Mouse (Mus musculus): Measurements from ENCODE around the gene Tut4. TPM values are rescaled to one million over a fixed set of nuclear protein-coding genes. Genes with fewer than 3 reads are reported as not detected.

Gene Tut4
- total and polyA plus RNA-seq, 3 experiments, result 23.5 to 67.4 (median 26.3) TPM

GRCm38 (mm10) chr4:108431561-108431936 is 27.7 kb upstream of the Tut4 start:
- Histone ChIP-seq H3K9ac (ENCODE audit: insufficient read depth, low read depth) (no peak overlapping the region), H3K27ac (ENCODE audit: insufficient read depth, low read depth) (no peak overlapping the region), H3K27me3 (replicated peaks) (no peaks in the 10 kb centered on the region), H3K4me2 (ENCODE audit: insufficient read depth, low read depth, poor library complexity, severe bottlenecking) (no peak overlapping the region), H3K4me3 (replicated peaks in 1 of 3; ENCODE audit: low read depth in 2 of 3, low read length in 2 of 3, poor library complexity in 1 of 3) (no peak overlapping the region), H3K79me2 (replicated peaks; ENCODE audit: control insufficient read depth, extremely low read depth, insufficient read depth, poor library complexity, severe bottlenecking) (no peaks in the 10 kb centered on the region; the same call in 1 of the 2 replicates), H3K4me1 (ENCODE audit: control insufficient read depth in 1 of 2, insufficient read depth in 2 of 2) (peaks cover 0 to 11% of the 10 kb centered on the region in 2 experiments; a peak in 2 of 4 replicates), H3K36me3 (replicated peaks in 1 of 2; ENCODE audit: control insufficient read depth in 1 of 2, insufficient read depth in 1 of 2, low read length in 1 of 2) (no peaks in the 10 kb centered on the region), H3K9me3 (replicated peaks; ENCODE audit: low read length) (no peaks in the 10 kb centered on the region)
- DNase-seq (ENCODE audit: extremely low read depth), result no peak
- in situ Hi-C loops (cut with MboI; ENCODE audit: low pct_ligation_motif_present, low pct_unique_long_range_greater_than_20kb, low sequenced_read_pairs), result no loop called here
- TF ChIP-seq MEF2A (IDR thresholded peaks at IDR 0.05; ENCODE audit: borderline replicate concordance, low read depth, low read length), result no peak
- TF ChIP-seq ZMIZ1 (IDR thresholded peaks at IDR 0.05; ENCODE audit: low read depth, low read length), result no peak
- TF ChIP-seq PAX5 (IDR thresholded peaks at IDR 0.05; ENCODE audit: low read length), result no peak
- no peak for TF ChIP-seq SMC3 (IDR thresholded peaks at IDR 0.05; ENCODE audit: low read depth, low read length)
- TF ChIP-seq UBTF (IDR thresholded peaks at IDR 0.05; ENCODE audit: low read depth, low read length), result no peak
- TF ChIP-seq BHLHE40 (IDR thresholded peaks at IDR 0.05; ENCODE audit: low read depth, low read length), result no peak
- no peak for TF ChIP-seq ETS1 (conservative IDR thresholded peaks at IDR 0.05; ENCODE audit: low read depth, low read length)
- no peak for TF ChIP-seq MAFK (IDR thresholded peaks at IDR 0.05; ENCODE audit: insufficient replicate concordance, low read length)
- TF ChIP-seq KAT2A (IDR thresholded peaks at IDR 0.05; ENCODE audit: insufficient replicate concordance, low read length), result no peak
- no peak for TF ChIP-seq E2F4 (IDR thresholded peaks at IDR 0.05; ENCODE audit: insufficient replicate concordance, low read depth, low read length)
- no peak for TF ChIP-seq NELFE (IDR thresholded peaks at IDR 0.05; ENCODE audit: low read depth, low read length)
- TF ChIP-seq MXI1 (IDR thresholded peaks at IDR 0.05; ENCODE audit: low read depth, low read length), result no peak
- no peak for TF ChIP-seq HCFC1 (IDR thresholded peaks at IDR 0.05; ENCODE audit: low read depth, low read length)
- TF ChIP-seq EP300 (IDR thresholded peaks at IDR 0.05; ENCODE audit: low read length), result no peak
- no peak for TF ChIP-seq USF1 (IDR thresholded peaks at IDR 0.05; ENCODE audit: low read depth, low read length)
- TF ChIP-seq CHD1 (IDR thresholded peaks at IDR 0.05; ENCODE audit: low read depth, low read length), result no peak
- TF ChIP-seq SIN3A (IDR thresholded peaks at IDR 0.05; ENCODE audit: low read length), result no peak
- TF ChIP-seq POLR2AphosphoS2 (IDR thresholded peaks at IDR 0.05; ENCODE audit: low read depth, low read length), result no peak
- no peak for TF ChIP-seq NRF1 (IDR thresholded peaks at IDR 0.05; ENCODE audit: low read depth, low read length)
- dilution Hi-C loops (cut with MboI; ENCODE audit: extremely low pct_ligation_motif_present, extremely low pct_unique_long_range_greater_than_20kb, low sequenced_read_pairs), result no loop called here

DNA sequence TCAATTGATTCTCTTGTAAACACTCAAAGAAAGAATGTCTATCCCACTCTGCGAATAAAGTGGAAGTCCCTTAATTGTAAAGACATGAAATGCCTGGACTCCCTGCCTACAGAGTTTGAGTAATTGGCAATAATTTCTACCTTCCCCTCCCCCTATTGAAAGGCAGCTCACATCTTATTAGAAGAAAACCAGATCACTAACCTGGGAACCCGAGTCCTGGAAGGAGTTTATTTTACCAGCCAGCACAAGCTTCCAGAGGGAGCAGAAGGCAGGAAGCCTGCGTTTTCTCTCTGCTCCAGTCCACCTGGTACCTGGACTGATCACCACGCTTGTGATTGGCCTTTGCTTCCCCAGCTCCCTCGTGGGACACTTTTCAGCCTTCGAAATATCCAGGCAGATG is 25.9 kb upstream of the Tut4 start:
- in situ Hi-C loops (cut with MboI; ENCODE audit: low pct_ligation_motif_present, low pct_unique_long_range_greater_than_20kb, low sequenced_read_pairs), result no loop called here
- Histone ChIP-seq H3K9ac (ENCODE audit: insufficient read depth, low read depth) (no peak overlapping the region), H3K36me3 (replicated peaks in 1 of 2; ENCODE audit: control insufficient read depth in 1 of 2, insufficient read depth in 1 of 2, low read length in 1 of 2) (no peaks in the 10 kb centered on the region), H3K9me3 (replicated peaks; ENCODE audit: low read length) (no peaks in the 10 kb centered on the region), H3K27me3 (replicated peaks) (no peaks in the 10 kb centered on the region), H3K4me3 (replicated peaks in 1 of 3; ENCODE audit: low read depth in 2 of 3, low read length in 2 of 3, poor library complexity in 1 of 3) (no peak overlapping the region), H3K4me2 (ENCODE audit: insufficient read depth, low read depth, poor library complexity, severe bottlenecking) (no peak overlapping the region), H3K4me1 (ENCODE audit: control insufficient read depth in 1 of 2, insufficient read depth in 2 of 2) (peaks cover 0 to 6% of the 10 kb centered on the region in 2 experiments; a peak in 2 of 4 replicates), H3K27ac (ENCODE audit: insufficient read depth, low read depth) (no peak overlapping the region), H3K79me2 (replicated peaks; ENCODE audit: control insufficient read depth, extremely low read depth, insufficient read depth, poor library complexity, severe bottlenecking) (no peaks in the 10 kb centered on the region; the same call in 1 of the 2 replicates)
- dilution Hi-C loops (cut with MboI; ENCODE audit: extremely low pct_ligation_motif_present, extremely low pct_unique_long_range_greater_than_20kb, low sequenced_read_pairs), result no loop called here
- TF ChIP-seq CTCF (conservative IDR thresholded peaks at IDR 0.05 in 1 of 2, IDR thresholded peaks at IDR 0.05 in 1 of 2; ENCODE audit: low read depth in 2 of 2, low read length in 2 of 2), result no peak
- TF ChIP-seq SIN3A (IDR thresholded peaks at IDR 0.05; ENCODE audit: low read length), result no peak
- TF ChIP-seq GABPA (IDR thresholded peaks at IDR 0.05; ENCODE audit: insufficient replicate concordance, low read depth, low read length), result no peak
- no peak for TF ChIP-seq IRF4 (IDR thresholded peaks at IDR 0.05; ENCODE audit: low read depth, low read length)
- TF ChIP-seq MYC (IDR thresholded peaks at IDR 0.05; ENCODE audit: low read depth, low read length), result no peak
- no peak for TF ChIP-seq MEF2A (IDR thresholded peaks at IDR 0.05; ENCODE audit: borderline replicate concordance, low read depth, low read length)
- DNase-seq (ENCODE audit: extremely low read depth), result no peak
